Mouse (Mus musculus) CH12.LX (cell line): ENCODE results near the gene Lipc. TPM values are rescaled to one million over a fixed set of nuclear protein-coding genes. Genes with fewer than 3 reads are reported as not detected.

Source experiments
- DNase-seq: peaks from one replicate; pipeline ENCODE4 v3.0.0-alpha.2; 2013; ENCODE audit errors: extremely low read depth
- H3K27ac ChIP-seq: 2 replicates; pipeline ENCODE4 v1.5.1; 2012; ENCODE audit warnings: low read depth, mild to moderate bottlenecking, control low read depth, moderate library complexity; ENCODE audit not compliant: insufficient read depth
- H3K27me3 ChIP-seq: replicated peaks from 2 replicates; pipeline ENCODE3; 2012; ENCODE audit warnings: inconsistent platforms
- H3K36me3 ChIP-seq, 2 experiments: replicated peaks in 1 of 2; 2 replicates each; pipeline versions ENCODE3 to v1.6.1; 2012; ENCODE audit warnings: inconsistent platforms in 1 of 2, low read length in 1 of 2, mild to moderate bottlenecking in 1 of 2, mixed read lengths in 1 of 2, moderate library complexity in 1 of 2; ENCODE audit not compliant: control insufficient read depth in 1 of 2, insufficient read depth in 1 of 2
- H3K4me1 ChIP-seq, 2 experiments: 2 replicates each; pipeline ENCODE4 v1.6.1; 2012; ENCODE audit warnings: inconsistent platforms in 1 of 2, moderate library complexity in 1 of 2; ENCODE audit not compliant: insufficient read depth in 2 of 2, control insufficient read depth in 1 of 2
- H3K4me2 ChIP-seq: 2 replicates; pipeline ENCODE4 v1.6.1; 2012; ENCODE audit warnings: low read depth, mild to moderate bottlenecking, control low read depth; ENCODE audit not compliant: poor library complexity, insufficient read depth, severe bottlenecking
- H3K4me3 ChIP-seq, 3 experiments: fragments of 150-350 bp in 1 of 3; sonication (generic) in 1 of 3; replicated peaks in 1 of 3; 2 replicates each; pipeline versions ENCODE3 to v1.5.1; 2011 to 2012; ENCODE audit warnings: low read depth in 2 of 3, low read length in 2 of 3, mild to moderate bottlenecking in 2 of 3, moderate library complexity in 2 of 3, control low read depth in 1 of 3, improper control_type of control experiment in 1 of 3, inconsistent platforms in 1 of 3, mixed read lengths in 1 of 3; ENCODE audit not compliant: poor library complexity in 1 of 3
- H3K79me2 ChIP-seq: replicated peaks from 2 replicates; pipeline ENCODE4 v1.6.1; 2012; ENCODE audit warnings: mild to moderate bottlenecking, moderate library complexity; ENCODE audit not compliant: control insufficient read depth, poor library complexity, insufficient read depth, severe bottlenecking; ENCODE audit errors: extremely low read depth
- H3K9ac ChIP-seq: 2 replicates; pipeline ENCODE4 v1.6.1; 2012; ENCODE audit warnings: low read depth, mild to moderate bottlenecking, control low read depth, moderate library complexity; ENCODE audit not compliant: insufficient read depth
- H3K9me3 ChIP-seq: replicated peaks from 2 replicates; pipeline ENCODE3; 2012; ENCODE audit warnings: low read length, inconsistent platforms, mixed read lengths
- BHLHE40 ChIP-seq: IDR thresholded peaks from 2 replicates; pipeline ENCODE4 v1.6.1; 2011; ENCODE audit warnings: mild to moderate bottlenecking, low read depth, low read length, improper control_type of control experiment
- CHD2 ChIP-seq: IDR thresholded peaks from 2 replicates; pipeline ENCODE4 v1.6.1; 2011; ENCODE audit warnings: low read length, improper control_type of control experiment
- CTCF ChIP-seq, 2 experiments: IDR thresholded peaks in 1 of 2; conservative IDR thresholded peaks in 1 of 2; 2 replicates each; pipeline ENCODE4 v1.5.1; 2011 to 2012; ENCODE audit warnings: low read depth in 2 of 2, low read length in 2 of 2, improper control_type of control experiment in 1 of 2, inconsistent platforms in 1 of 2, mild to moderate bottlenecking in 1 of 2, moderate library complexity in 1 of 2
- EP300 ChIP-seq: IDR thresholded peaks from 2 replicates; pipeline ENCODE4 v1.6.1; 2011; ENCODE audit warnings: low read length, improper control_type of control experiment
- IRF4 ChIP-seq: IDR thresholded peaks from 2 replicates; pipeline ENCODE4 v1.6.1; 2014; ENCODE audit warnings: low read depth, mild to moderate bottlenecking, inconsistent platforms, low read length, improper control_type of control experiment
- JUN ChIP-seq: IDR thresholded peaks from 2 replicates; pipeline ENCODE4 v1.6.1; 2011; ENCODE audit warnings: low read depth, mild to moderate bottlenecking, low read length, improper control_type of control experiment, moderate library complexity; ENCODE audit not compliant: insufficient read depth
- JUND ChIP-seq: conservative IDR thresholded peaks from 2 replicates; pipeline ENCODE4 v1.6.1; 2011; ENCODE audit warnings: low read depth, low read length, improper control_type of control experiment
- MAFK ChIP-seq: IDR thresholded peaks from 2 replicates; pipeline ENCODE4 v1.6.1; 2011; ENCODE audit warnings: low read length, improper control_type of control experiment; ENCODE audit not compliant: insufficient replicate concordance
- MAZ ChIP-seq: IDR thresholded peaks from 2 replicates; pipeline ENCODE4 v1.6.1; 2012; ENCODE audit warnings: low read depth, mild to moderate bottlenecking, inconsistent platforms, low read length, improper control_type of control experiment, moderate library complexity
- MEF2A ChIP-seq: IDR thresholded peaks from 2 replicates; pipeline ENCODE4 v1.6.1; 2014; ENCODE audit warnings: low read depth, mild to moderate bottlenecking, inconsistent platforms, low read length, improper control_type of control experiment, borderline replicate concordance
- MXI1 ChIP-seq: IDR thresholded peaks from 2 replicates; pipeline ENCODE4 v1.6.1; 2011; ENCODE audit warnings: mild to moderate bottlenecking, low read depth, low read length, improper control_type of control experiment
- MYC ChIP-seq: IDR thresholded peaks from 2 replicates; pipeline ENCODE4 v1.6.1; 2011; ENCODE audit warnings: low read depth, mild to moderate bottlenecking, improper control_type of control experiment, low read length
- NELFE ChIP-seq: IDR thresholded peaks from 2 replicates; pipeline ENCODE4 v1.6.1; 2011; ENCODE audit warnings: low read depth, low read length, improper control_type of control experiment
- POLR2A ChIP-seq: IDR thresholded peaks from 2 replicates; pipeline ENCODE4 v1.6.1; 2011; ENCODE audit warnings: low read depth, mild to moderate bottlenecking, improper control_type of control experiment, low read length
- POLR2AphosphoS2 ChIP-seq: IDR thresholded peaks from 2 replicates; pipeline ENCODE4 v1.6.1; 2011; ENCODE audit warnings: low read depth, low read length, improper control_type of control experiment
- RAD21 ChIP-seq: IDR thresholded peaks from 2 replicates; pipeline ENCODE4 v1.6.1; 2011; ENCODE audit warnings: low read depth, mild to moderate bottlenecking, low read length, improper control_type of control experiment, moderate library complexity
- RCOR1 ChIP-seq: conservative IDR thresholded peaks from 2 replicates; pipeline ENCODE4 v1.6.1; 2012; ENCODE audit warnings: low read depth, mild to moderate bottlenecking, inconsistent platforms, low read length, improper control_type of control experiment
- SIN3A ChIP-seq: IDR thresholded peaks from 2 replicates; pipeline ENCODE4 v1.6.1; 2012; ENCODE audit warnings: low read length, improper control_type of control experiment, inconsistent platforms
- TBP ChIP-seq: conservative IDR thresholded peaks from 2 replicates; pipeline ENCODE4 v1.6.1; 2011; ENCODE audit warnings: low read depth, low read length, improper control_type of control experiment
- TCF12 ChIP-seq: IDR thresholded peaks from 2 replicates; pipeline ENCODE4 v1.6.1; 2014; ENCODE audit warnings: low read depth, mild to moderate bottlenecking, inconsistent platforms, low read length, improper control_type of control experiment
- UBTF ChIP-seq: IDR thresholded peaks from 2 replicates; pipeline ENCODE4 v1.6.1; 2012; ENCODE audit warnings: low read depth, mild to moderate bottlenecking, inconsistent platforms, low read length, improper control_type of control experiment, moderate library complexity
- USF1 ChIP-seq: IDR thresholded peaks from 2 replicates; pipeline ENCODE4 v1.6.1; 2014; ENCODE audit warnings: low read depth, mild to moderate bottlenecking, inconsistent platforms, low read length, improper control_type of control experiment
- ZC3H11A ChIP-seq: IDR thresholded peaks from 2 replicates; pipeline ENCODE4 v1.6.1; 2012; ENCODE audit warnings: low read depth, mild to moderate bottlenecking, inconsistent platforms, low read length, improper control_type of control experiment
- ZKSCAN1 ChIP-seq: IDR thresholded peaks from 2 replicates; pipeline ENCODE4 v1.6.1; 2012; ENCODE audit warnings: low read depth, inconsistent platforms, low read length, improper control_type of control experiment, borderline replicate concordance
- ZMIZ1 ChIP-seq: IDR thresholded peaks from 2 replicates; pipeline ENCODE4 v1.6.1; 2012; ENCODE audit warnings: low read depth, mild to moderate bottlenecking, inconsistent platforms, low read length, improper control_type of control experiment
- ZNF384 ChIP-seq: IDR thresholded peaks from 2 replicates; pipeline ENCODE4 v1.6.1; 2012; ENCODE audit warnings: low read depth, low read length, improper control_type of control experiment, inconsistent platforms
- dilution Hi-C: fragments of 300-500 bp; cut with MboI; formaldehyde crosslinking; loops from 2 replicates; pipeline ENCODE4 v1.14.3; 2020; ENCODE audit warnings: low sequenced_read_pairs; ENCODE audit not compliant: extremely low pct_unique_long_range_greater_than_20kb, extremely low pct_ligation_motif_present
- in situ Hi-C: fragments of 300-500 bp; cut with MboI; formaldehyde crosslinking; loops from 3 replicates; pipeline ENCODE4 v1.14.3; 2019; ENCODE audit warnings: low sequenced_read_pairs, low pct_ligation_motif_present, low pct_unique_long_range_greater_than_20kb, mixed read lengths
- polyA plus RNA-seq: library from polyadenylated mRNA; unstranded; fragments of >175 nt; gene quantifications from 2 replicates; pipeline ENCODE4 v1.2.1, GENCODE M21; 2012; ENCODE audit warnings: low read depth; ENCODE audit not compliant: insufficient read length
- total RNA-seq, 2 experiments: library from RNA; depleted of rRNA; stranded (reverse); fragments of 300-350 nt in 1 of 2; fragments of >200 nt in 1 of 2; gene quantifications; 2 replicates each; pipeline ENCODE4 v1.2.3; 2012 to 2014

The Lipc gene
- total and polyA plus RNA-seq, 3 experiments: 5.2 to 24.5 (median 8.6) TPM

GRCm38 (mm10) chr9:70981721-70982120 is 29.7 kb upstream of the Lipc start:
- TF ChIP-seq ZC3H11A (no peak), IRF4 (no peak), EP300 (no peak), JUND (no peak), UBTF (no peak), MAZ (no peak), POLR2AphosphoS2 (no peak), JUN (no peak), RAD21 (no peak), BHLHE40 (no peak), TBP (no peak), SIN3A (no peak), ZKSCAN1 (no peak), NELFE (no peak), POLR2A (no peak), MEF2A (no peak), MYC (no peak), CHD2 (no peak), TCF12 (no peak)
- TF ChIP-seq, all 38 proteins: peak for 0
- H3K4me2 ChIP-seq: no peak overlapping the region
- in situ Hi-C loops (no loop called here), dilution Hi-C loops (no loop called here)
- H3K79me2 ChIP-seq: no peaks in the 10 kb centered on the region
- no peak overlapping the region for H3K9ac ChIP-seq
- no peak for DNase-seq
- no peak overlapping the region for H3K4me3 ChIP-seq
- H3K27me3 ChIP-seq: no peaks in the 10 kb centered on the region
- H3K4me1 ChIP-seq: peaks cover 0 to 4% of the 10 kb centered on the region in 2 experiments; a peak in 2 of 4 replicates
- no peak overlapping the region for H3K27ac ChIP-seq
- peaks cover 14% of the 10 kb centered on the region for H3K9me3 ChIP-seq
- H3K36me3 ChIP-seq: no peaks in the 10 kb centered on the region

GRCm38 (mm10) chr9:70979641-70980040 is 27.6 kb upstream of the Lipc start:
- no peak overlapping the region for H3K4me3 ChIP-seq

More at GRCm38 (mm10) chr9:70979641-70980040, 27.6 kb upstream of the Lipc start:
- H3K9me3 ChIP-seq: peaks cover 3% of the 10 kb centered on the region
- no peaks in the 10 kb centered on the region for H3K79me2 ChIP-seq
- H3K4me1 ChIP-seq: no peaks in the 10 kb centered on the region
- in situ Hi-C loops (no loop called here), dilution Hi-C loops (no loop called here)
- no peaks in the 10 kb centered on the region for H3K27me3 ChIP-seq
- H3K9ac ChIP-seq: no peak overlapping the region
- H3K4me2 ChIP-seq: no peak overlapping the region
- TF ChIP-seq JUND (no peak), ZMIZ1 (no peak), TCF12 (no peak), USF1 (no peak), MAFK (no peak), BHLHE40 (no peak), ZNF384 (no peak), RCOR1 (no peak), UBTF (no peak), MXI1 (no peak), CTCF (conservative IDR thresholded peaks at IDR 0.05 in 1 of 2, IDR thresholded peaks at IDR 0.05 in 1 of 2; ENCODE audit: low read depth in 2 of 2, low read length in 2 of 2) (no peak)
- no peak overlapping the region for H3K27ac ChIP-seq
- H3K36me3 ChIP-seq: no peaks in the 10 kb centered on the region
- DNase-seq: no peak
